Comparison of ENCODE assay signal across 31 mouse cellular contexts in genomic region chr16:92838709-92839108, GRCm38 (mm10).
"Had no signal": no experiment of that assay in that cellular context is flagged by ENCODE, and none has a peak within 500 bp of the region (broad histone marks: within the 10 kb centered on the region; RNA-seq: fewer than 3 reads in every experiment).

No protein-coding gene starts in this region.

- H3K4me1 ChIP-seq: limb, embryonic 12.5 days; limb, embryonic 13.5 days; limb, embryonic 15.5 days; liver, embryonic 12.5 days; liver, embryonic 13.5 days; liver, embryonic 15.5 days; lung, embryonic 15.5 days; midbrain, embryonic 10.5 days; midbrain, embryonic 12.5 days; midbrain, embryonic 13.5 days; neural tube, embryonic 12.5 days had no signal

- H3K27ac ChIP-seq: left cerebral cortex, adult 2 months; limb, embryonic 10.5 days; limb, embryonic 12.5 days; limb, embryonic 13.5 days; limb, embryonic 15.5 days; liver, embryonic 12.5 days; liver, embryonic 13.5 days; liver, embryonic 14.5 days; liver, embryonic 15.5 days; lung, embryonic 15.5 days; macrophage; midbrain, embryonic 10.5 days; midbrain, embryonic 12.5 days; midbrain, embryonic 13.5 days; neural tube, embryonic 12.5 days had no signal

- H3K4me2 ChIP-seq: limb, embryonic 12.5 days; limb, embryonic 13.5 days; limb, embryonic 15.5 days; liver, embryonic 11.5 days; liver, embryonic 12.5 days; liver, embryonic 13.5 days; liver, embryonic 15.5 days; lung, embryonic 14.5 days; lung, embryonic 15.5 days; midbrain, embryonic 12.5 days; midbrain, embryonic 13.5 days; neural tube, embryonic 12.5 days had no signal

- H3K9ac ChIP-seq: limb, embryonic 12.5 days; limb, embryonic 13.5 days; limb, embryonic 15.5 days; liver, embryonic 12.5 days; liver, embryonic 13.5 days; liver, embryonic 14.5 days; liver, embryonic 15.5 days; liver, postnatal 0 days; lung, embryonic 14.5 days; lung, embryonic 15.5 days; midbrain, embryonic 12.5 days; midbrain, embryonic 13.5 days; neural tube, embryonic 12.5 days had no signal

- H3K27me3 ChIP-seq: limb, embryonic 12.5 days; limb, embryonic 13.5 days; limb, embryonic 15.5 days; liver, embryonic 12.5 days; liver, embryonic 13.5 days; liver, embryonic 15.5 days; lung, embryonic 15.5 days; megakaryocyte, embryonic 14.5 days; midbrain, embryonic 12.5 days; midbrain, embryonic 13.5 days; neural tube, embryonic 12.5 days had no signal

- H3K9me3 ChIP-seq: limb, embryonic 10.5 days; limb, embryonic 12.5 days; limb, embryonic 13.5 days; limb, embryonic 15.5 days; liver, embryonic 12.5 days; liver, embryonic 13.5 days; liver, embryonic 15.5 days; lung, embryonic 15.5 days; midbrain, embryonic 10.5 days; midbrain, embryonic 12.5 days; midbrain, embryonic 13.5 days; neural tube, embryonic 12.5 days had no signal

- DNase-seq: left cerebral cortex, postnatal 4 days; liver; liver, embryonic 13.5 days; liver, postnatal 0 days; lung, adult 18-20 months; lung, adult 2 months; lung, embryonic 14.5 days; lung, postnatal 10 days; lung, postnatal 14 days; lung, postnatal 36 days; lung, postnatal 4 days; midbrain, embryonic 14.5 days had no signal

- ATAC-seq: liver, embryonic 12.5 days; liver, postnatal 0 days; lung, postnatal 0 days; midbrain, embryonic 13.5 days; midbrain, embryonic 16.5 days had no signal

- H3K36me3 ChIP-seq: limb, embryonic 10.5 days; limb, embryonic 12.5 days; limb, embryonic 13.5 days; limb, embryonic 15.5 days; liver, embryonic 12.5 days; liver, embryonic 13.5 days; liver, embryonic 15.5 days; lung, embryonic 15.5 days; midbrain, embryonic 10.5 days; midbrain, embryonic 12.5 days; midbrain, embryonic 13.5 days; neural tube, embryonic 12.5 days had no signal

- H3K4me3 ChIP-seq: left cerebral cortex, adult 2 months; limb, embryonic 10.5 days; limb, embryonic 12.5 days; limb, embryonic 13.5 days; limb, embryonic 15.5 days; liver, embryonic 12.5 days; liver, embryonic 13.5 days; liver, embryonic 15.5 days; lung, embryonic 15.5 days; megakaryocyte, embryonic 14.5 days; midbrain, embryonic 10.5 days; midbrain, embryonic 12.5 days; midbrain, embryonic 13.5 days; myocyte; neural tube, embryonic 12.5 days had no signal
